Mouse (Mus musculus) limb, embryonic 10.5 days (tissue): ENCODE data around the gene Spag16. TPM values are rescaled to one million over a fixed set of nuclear protein-coding genes. Genes with fewer than 3 reads are reported as not detected.
A peak's percentile ranks its signal among the peaks of the same experiment; 100 is the strongest.

ENCODE experiments used
- DNase-seq: peaks from one replicate; pipeline ENCODE4 v3.0.0-alpha.2; 2017; ENCODE audit warnings: low spot score
- H3K27ac ChIP-seq: fragments of 300-500 bp; sonication (generic); 2 replicates; pipeline ENCODE4 v1.5.1; 2016; ENCODE audit warnings: mild to moderate bottlenecking
- H3K27me3 ChIP-seq: fragments of 300-500 bp; sonication (generic); 2 replicates; pipeline ENCODE4 v1.6.1; 2016; ENCODE audit warnings: low read depth, mild to moderate bottlenecking; ENCODE audit not compliant: poor library complexity, severe bottlenecking
- H3K36me3 ChIP-seq: fragments of 300-500 bp; sonication (generic); 2 replicates; pipeline ENCODE4 v1.6.1; 2016; ENCODE audit warnings: mild to moderate bottlenecking, moderate library complexity
- H3K4me1 ChIP-seq: fragments of 300-500 bp; sonication (generic); 2 replicates; pipeline ENCODE4 v1.6.1; 2016
- H3K4me3 ChIP-seq: fragments of 300-500 bp; sonication (generic); 2 replicates; pipeline ENCODE4 v1.5.1; 2016; ENCODE audit warnings: mild to moderate bottlenecking, moderate library complexity
- H3K9me3 ChIP-seq: fragments of 300-500 bp; sonication (generic); replicated peaks from 2 replicates; pipeline ENCODE4 v1.6.1; 2016; ENCODE audit warnings: mild to moderate bottlenecking
- WGBS: fragments of 180-500 bp; shearing (Covaris S2); methylation state at CpG from one replicate; pipeline ENCODE4 v1.1.7; 2016; 5-methylcytosine and 5-hydroxymethylcytosine counted together
- polyA plus RNA-seq: library from polyadenylated mRNA; unstranded; fragments of >200 nt; fragmentation: Nextera tagmentation; extraction: Ambion mirVana; gene quantifications from 2 replicates; pipeline ENCODE4 v1.2.1, GENCODE M21; 2016

Spag16 gene
- polyA plus RNA-seq, 1 experiment from 2014 or later: 2.2 TPM

DNA sequence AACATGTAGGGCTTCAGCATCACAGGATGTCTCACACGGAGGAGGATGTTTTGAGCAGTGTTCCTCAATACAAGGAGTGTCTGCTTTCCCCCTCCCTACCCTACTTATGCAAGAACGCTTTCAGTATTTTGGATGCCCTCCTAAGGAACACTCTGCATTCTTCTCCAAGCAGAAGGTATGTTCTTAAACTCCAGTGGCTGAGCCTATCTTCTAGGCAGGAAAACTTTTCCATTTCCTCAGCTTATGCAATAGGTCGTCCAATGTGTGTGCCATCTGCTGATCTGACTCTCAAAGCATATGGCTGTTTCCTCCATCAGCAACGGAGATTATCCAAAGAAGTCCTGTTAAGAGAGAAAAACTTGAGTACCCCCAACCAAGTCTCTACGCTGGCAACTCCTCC lies 873.5 kb downstream of the Spag16 start:
- 85% methylated on average over 5 of the region's 5 CpGs for WGBS
- H3K27me3 ChIP-seq: no peaks in the 10 kb centered on the region
- H3K36me3 ChIP-seq: no peaks in the 10 kb centered on the region
- H3K9me3 ChIP-seq: no peaks in the 10 kb centered on the region
- no peak for DNase-seq
- H3K4me3 ChIP-seq: no peak overlapping the region
- H3K4me1 ChIP-seq: no peaks in the 10 kb centered on the region
- H3K27ac ChIP-seq: no peak overlapping the region

GRCm38 (mm10) chr1:70703934-70704333 lies 877.2 kb downstream of the Spag16 start:
- DNase-seq: no peak
- Histone ChIP-seq H3K27ac (no peak overlapping the region), H3K4me1 (no peaks in the 10 kb centered on the region), H3K9me3 (no peaks in the 10 kb centered on the region), H3K27me3 (no peaks in the 10 kb centered on the region), H3K4me3 (no peak overlapping the region), H3K36me3 (no peaks in the 10 kb centered on the region)
- WGBS: 81% methylated on average over 3 of the region's 3 CpGs

DNA sequence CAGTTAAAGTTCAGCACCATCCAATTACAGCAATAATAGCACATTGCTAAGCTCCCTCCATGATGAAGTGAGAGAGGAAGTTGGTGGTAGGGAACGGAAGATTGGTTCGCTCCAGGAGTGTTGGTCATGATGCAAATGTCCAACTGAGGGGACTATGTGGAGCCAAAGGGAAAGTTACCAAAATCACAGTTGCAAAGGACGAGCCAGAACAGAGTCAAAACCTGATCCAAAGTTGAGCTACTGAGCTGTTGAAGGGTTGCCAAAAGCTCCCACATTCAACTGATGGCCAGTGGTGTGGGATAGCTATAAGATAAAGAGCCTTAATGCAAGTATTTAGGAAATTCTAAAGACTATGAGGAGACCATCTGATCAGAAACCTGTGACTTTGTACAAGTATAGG lies 879.1 kb downstream of the Spag16 start:
- Histone ChIP-seq H3K4me3 (no peak overlapping the region), H3K27me3 (no peaks in the 10 kb centered on the region), H3K4me1 (no peaks in the 10 kb centered on the region), H3K9me3 (no peaks in the 10 kb centered on the region), H3K36me3 (no peaks in the 10 kb centered on the region), H3K27ac (no peak overlapping the region)
- WGBS: 85% methylated on average over 3 of the region's 3 CpGs
- no peak for DNase-seq

DNA sequence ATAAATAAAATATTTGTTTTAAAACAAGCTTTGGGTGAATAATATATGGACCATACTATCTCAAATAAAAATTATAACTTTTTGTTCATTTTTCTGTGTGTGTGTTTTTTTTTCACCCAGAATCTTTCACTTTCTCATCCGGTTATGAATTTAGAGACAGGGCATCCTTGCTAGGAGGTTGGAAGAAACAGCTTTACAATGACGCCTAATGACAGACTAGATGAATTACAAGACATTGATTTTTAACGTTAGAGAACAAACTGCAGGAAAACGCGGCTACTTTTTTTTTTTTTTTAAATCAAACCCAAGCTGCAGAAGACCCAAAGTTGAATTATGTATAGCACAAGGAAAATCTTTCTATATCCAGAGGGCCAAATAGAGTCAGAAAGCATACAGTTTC lies 898.3 kb downstream of the Spag16 start:
- DNase-seq: no peak
- Histone ChIP-seq H3K27me3 (no peaks in the 10 kb centered on the region), H3K36me3 (no peaks in the 10 kb centered on the region), H3K27ac (no peak overlapping the region), H3K9me3 (no peaks in the 10 kb centered on the region), H3K4me3 (no peak overlapping the region), H3K4me1 (no peaks in the 10 kb centered on the region)
- 65% methylated on average over 5 of the region's 5 CpGs for WGBS

DNA sequence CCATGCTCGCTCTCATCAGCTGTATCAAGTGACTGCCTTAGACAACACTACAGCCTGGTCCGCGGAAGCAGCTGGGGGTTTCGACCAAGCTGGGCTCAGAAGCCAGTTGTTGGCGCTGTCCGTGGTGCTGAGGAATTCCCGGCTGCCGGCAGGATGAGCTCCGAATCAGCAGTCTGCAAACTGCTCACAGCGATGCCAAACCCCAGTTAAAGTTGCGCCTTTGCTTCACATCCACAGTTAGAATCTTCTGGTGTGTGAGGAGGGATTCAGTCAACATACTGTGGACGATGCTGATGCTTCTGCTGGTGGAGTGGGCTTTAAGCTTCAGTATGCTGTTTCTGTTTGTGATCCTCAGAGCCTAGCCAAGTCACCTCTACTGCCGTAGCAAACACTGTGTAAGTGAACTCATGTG lies 898.9 kb downstream of the Spag16 start, which contains the start of gene Vwc2l:
Vwc2l (plus strand) TSS at position 61 of the 412 bp plus-strand sequence.
- Histone ChIP-seq H3K36me3 (no peaks in the 10 kb centered on the region), H3K9me3 (no peaks in the 10 kb centered on the region), H3K27me3 (no peaks in the 10 kb centered on the region), H3K27ac (no peak within 1 kb of the TSS), H3K4me1 (no peaks in the 10 kb centered on the region), H3K4me3 (no peak within 1 kb of the TSS)
- WGBS: 12% methylated on average over 13 of the region's 13 CpGs
- DNase-seq: peak; percentile 91

Other genes starting within 250 kb of the Spag16 start
- 3.1 and 3.4 TPM in 2 replicates for gene Ikzf2, start 139.7 kb upstream of the Spag16 start, polyA plus RNA-seq